Mouse (Mus musculus): Measurements from ENCODE around the gene Gm20517. TPM values are rescaled to one million over a fixed set of nuclear protein-coding genes. Genes with fewer than 3 reads are reported as not detected.

The Gm20517 gene
- polyA plus RNA-seq, 1 experiment from 2014 or later, result 1.7 TPM

DNA sequence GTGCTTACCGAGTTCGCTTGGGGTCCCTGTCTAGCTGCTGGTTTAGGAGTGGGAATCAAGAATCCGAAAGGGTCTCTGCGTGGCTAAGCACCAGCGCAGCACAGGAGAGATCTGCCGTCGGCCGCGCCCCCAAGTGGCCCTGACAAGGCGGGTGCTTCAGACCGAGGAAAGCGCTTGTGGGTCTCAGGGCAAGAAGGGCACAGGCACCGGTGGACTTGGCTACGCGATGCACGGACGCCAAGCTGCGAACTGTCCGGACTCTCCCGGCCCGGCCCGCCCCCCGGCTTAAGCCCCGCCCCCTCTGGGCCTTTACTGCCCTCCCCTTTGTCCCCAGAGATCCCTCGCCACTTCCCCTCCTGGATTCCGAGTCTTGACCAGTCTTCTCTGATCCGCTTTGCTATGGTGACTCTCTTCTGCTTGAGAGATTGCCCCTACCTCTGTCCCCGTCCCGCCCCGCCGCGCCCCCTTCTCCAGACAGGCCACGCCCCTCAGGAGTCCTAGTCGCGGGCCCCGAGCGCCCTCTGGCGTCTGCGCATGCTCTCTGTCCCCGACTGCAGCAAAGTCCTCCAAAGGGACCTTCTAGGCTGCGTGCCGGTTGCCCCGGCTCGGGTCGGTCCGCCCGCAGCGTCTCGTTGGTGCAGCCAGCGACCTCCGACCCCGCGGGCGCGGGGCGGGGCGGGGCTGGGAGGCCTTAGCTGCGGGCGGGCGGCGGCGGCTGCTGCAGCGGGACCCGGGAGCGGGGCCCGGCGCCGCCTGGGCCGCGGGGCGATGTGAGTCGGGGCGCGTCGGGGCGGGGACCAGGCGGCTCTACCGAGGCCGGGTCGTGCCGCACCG, 83.3 kb downstream of the Gm20517 start, which contains the start of gene Prickle4:
TSS of gene Prickle4 (minus strand) at position 234 of the 834 bp plus-strand sequence.
- no peaks in the 10 kb centered on the region for H3K36me3 ChIP-seq (ENCODE audit: control insufficient read depth, insufficient read depth, low read length)
- ATAC-seq (ENCODE audit: low FRiP score), result peak; percentile 96
- H3K9me3 ChIP-seq (ENCODE audit: control insufficient read depth, low read length), result no peaks in the 10 kb centered on the region
- peak; percentile 98 for DNase-seq (ENCODE audit: low spot score)
- peak within 1 kb of the TSS; percentile 42 for H3K27ac ChIP-seq (ENCODE audit: low read depth, low read length)
- H3K4me1 ChIP-seq (replicated peaks; ENCODE audit: control insufficient read depth, insufficient read depth, low read length), result no peaks in the 10 kb centered on the region; the same call in 1 of the 2 replicates
- under 1% methylated on average over 74 of the region's 82 CpGs for WGBS
- peak within 1 kb of the TSS; percentile 76 for H3K4me2 ChIP-seq (replicated peaks; ENCODE audit: low read depth, low read length)
- no peaks in the 10 kb centered on the region for H3K27me3 ChIP-seq (ENCODE audit: control insufficient read depth, insufficient read depth, low read length)
- peak within 1 kb of the TSS; percentile 77 for H3K9ac ChIP-seq (ENCODE audit: low read depth, low read length)
- peak within 1 kb of the TSS; percentile 62 for H3K4me3 ChIP-seq (ENCODE audit: low read depth, low read length)

DNA sequence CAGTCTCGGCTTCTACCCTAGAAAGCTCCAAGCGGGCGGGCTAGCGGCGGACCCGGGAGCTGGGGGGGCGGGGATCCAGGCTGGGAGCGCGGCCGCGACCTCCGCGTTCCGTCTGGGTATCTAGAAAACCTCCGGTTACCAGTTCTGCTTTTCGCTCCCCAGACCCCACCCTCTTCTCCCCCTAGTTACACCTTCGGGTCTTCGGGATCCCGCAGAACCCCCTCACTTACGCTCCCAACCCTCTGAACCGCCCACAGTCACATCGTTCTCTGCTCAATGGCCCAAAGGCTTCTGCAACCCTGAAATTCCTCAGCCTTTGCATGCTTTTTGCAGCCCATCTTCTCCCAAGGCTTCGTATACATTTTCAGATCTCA, 83.9 kb downstream of the Gm20517 start:
- no peaks in the 10 kb centered on the region; the same call in 1 of the 2 replicates for H3K4me1 ChIP-seq (replicated peaks; ENCODE audit: control insufficient read depth, insufficient read depth, low read length)
- H3K27ac ChIP-seq (ENCODE audit: low read depth, low read length), result peak overlapping the region; percentile 42
- no peaks in the 10 kb centered on the region for H3K27me3 ChIP-seq (ENCODE audit: control insufficient read depth, insufficient read depth, low read length)
- no peak for DNase-seq (ENCODE audit: low spot score)
- H3K4me2 ChIP-seq (replicated peaks; ENCODE audit: low read depth, low read length), result peak overlapping the region; percentile 76
- no peaks in the 10 kb centered on the region for H3K36me3 ChIP-seq (ENCODE audit: control insufficient read depth, insufficient read depth, low read length)
- under 1% methylated on average over 23 of the region's 23 CpGs for WGBS
- H3K9ac ChIP-seq (ENCODE audit: low read depth, low read length), result peak overlapping the region; percentile 77
- ATAC-seq (ENCODE audit: low FRiP score), result peak; percentile 28; the same call in 1 of the 2 replicates
- H3K4me3 ChIP-seq (ENCODE audit: low read depth, low read length), result peak overlapping the region; percentile 62
- no peaks in the 10 kb centered on the region for H3K9me3 ChIP-seq (ENCODE audit: control insufficient read depth, low read length)

DNA sequence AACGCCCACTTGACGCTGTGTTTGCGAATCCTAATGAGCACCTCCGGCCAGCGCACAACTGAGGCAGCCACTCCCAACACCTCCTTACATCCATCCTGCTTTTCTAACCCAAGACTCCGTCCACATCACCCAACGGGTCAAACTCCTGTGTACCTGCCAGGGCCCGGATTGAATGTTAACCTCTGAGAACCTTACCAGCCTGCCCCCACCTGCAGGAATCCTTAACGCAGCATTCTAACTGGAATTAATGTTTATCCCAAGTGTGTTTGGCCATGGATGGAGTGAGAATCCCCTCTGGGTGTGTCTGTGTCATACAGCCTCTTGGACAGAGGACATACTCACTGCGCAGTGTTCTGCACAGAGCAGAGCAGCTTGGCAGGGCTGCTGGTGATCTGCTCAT, 86.8 kb downstream of the Gm20517 start:
- WGBS, result 88% methylated on average over 10 of the region's 10 CpGs
- Histone ChIP-seq H3K36me3 (ENCODE audit: control insufficient read depth, insufficient read depth, low read length) (0 out of 2 replicates have a peak, but pooled peaks cover 2% of the 10 kb centered on the region), H3K9me3 (ENCODE audit: control insufficient read depth, low read length) (no peaks in the 10 kb centered on the region), H3K27me3 (ENCODE audit: control insufficient read depth, insufficient read depth, low read length) (peaks cover 2% of the 10 kb centered on the region; the same call in 1 of the 2 replicates), H3K4me2 (replicated peaks; ENCODE audit: low read depth, low read length) (no peak overlapping the region), H3K27ac (ENCODE audit: low read depth, low read length) (no peak overlapping the region), H3K9ac (ENCODE audit: low read depth, low read length) (no peak overlapping the region), H3K4me1 (replicated peaks; ENCODE audit: control insufficient read depth, insufficient read depth, low read length) (no peaks in the 10 kb centered on the region; the same call in 1 of the 2 replicates), H3K4me3 (ENCODE audit: low read depth, low read length) (no peak overlapping the region)
- DNase-seq (ENCODE audit: low spot score), result no peak
- no peak for ATAC-seq (ENCODE audit: low FRiP score)

DNA sequence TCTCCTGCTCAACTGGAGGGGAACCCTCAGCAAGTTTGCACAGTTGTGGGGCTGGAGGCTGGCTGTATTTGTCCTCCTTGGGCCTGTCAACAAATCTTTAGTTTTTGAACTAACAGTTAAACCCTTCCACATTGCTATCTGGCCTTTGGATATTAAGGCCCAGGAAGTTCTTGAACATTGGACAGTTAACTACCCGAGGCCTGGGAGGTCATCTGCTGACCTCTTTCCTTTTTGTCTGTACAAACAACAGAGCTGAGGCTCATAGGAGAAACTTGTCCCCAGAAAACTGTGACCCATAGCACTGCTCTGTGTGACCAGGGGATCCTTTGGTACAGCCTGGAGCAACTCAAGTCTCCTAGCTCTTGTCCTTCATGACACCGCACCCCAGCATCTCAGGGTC, 87.7 kb downstream of the Gm20517 start:
- Histone ChIP-seq H3K27ac (ENCODE audit: low read depth, low read length) (no peak overlapping the region), H3K4me1 (replicated peaks; ENCODE audit: control insufficient read depth, insufficient read depth, low read length) (no peaks in the 10 kb centered on the region; the same call in 1 of the 2 replicates), H3K36me3 (ENCODE audit: control insufficient read depth, insufficient read depth, low read length) (0 out of 2 replicates have a peak, but pooled peaks cover 2% of the 10 kb centered on the region), H3K9me3 (ENCODE audit: control insufficient read depth, low read length) (no peaks in the 10 kb centered on the region), H3K9ac (ENCODE audit: low read depth, low read length) (no peak overlapping the region), H3K27me3 (ENCODE audit: control insufficient read depth, insufficient read depth, low read length) (peaks cover 2% of the 10 kb centered on the region; the same call in 1 of the 2 replicates), H3K4me2 (replicated peaks; ENCODE audit: low read depth, low read length) (no peak overlapping the region), H3K4me3 (ENCODE audit: low read depth, low read length) (no peak overlapping the region)
- DNase-seq (ENCODE audit: low spot score) (no peak), ATAC-seq (ENCODE audit: low FRiP score) (no peak)
- 84% methylated on average over 2 of the region's 2 CpGs for WGBS

DNA sequence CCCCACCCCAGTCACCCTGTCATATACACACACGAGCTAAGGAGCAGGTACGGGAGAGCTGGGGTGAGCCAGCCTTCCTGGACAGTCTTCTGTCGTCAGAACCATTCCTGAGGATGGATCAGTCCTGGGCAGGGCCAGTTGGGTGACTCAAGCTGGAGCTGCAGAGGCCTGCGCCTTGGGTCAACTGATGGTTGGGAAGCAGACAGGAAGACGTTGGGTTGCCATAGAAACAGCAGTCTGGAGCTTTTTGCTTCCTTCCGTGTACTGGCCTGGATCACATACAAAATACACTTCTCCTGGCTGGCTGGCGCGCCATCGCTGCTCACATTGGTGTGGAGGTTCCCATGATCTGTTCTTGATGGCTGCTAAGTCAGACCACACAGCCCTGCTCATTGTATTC, 90.4 kb downstream of the Gm20517 start:
- H3K36me3 ChIP-seq (ENCODE audit: control insufficient read depth, insufficient read depth, low read length), result 0 out of 2 replicates have a peak, but pooled peaks cover 2% of the 10 kb centered on the region
- no peak overlapping the region for H3K9ac ChIP-seq (ENCODE audit: low read depth, low read length)
- H3K4me1 ChIP-seq (replicated peaks; ENCODE audit: control insufficient read depth, insufficient read depth, low read length), result no peaks in the 10 kb centered on the region; the same call in 1 of the 2 replicates
- 80% methylated on average over 9 of the region's 9 CpGs for WGBS
- peaks cover 2% of the 10 kb centered on the region; the same call in 1 of the 2 replicates for H3K27me3 ChIP-seq (ENCODE audit: control insufficient read depth, insufficient read depth, low read length)
- DNase-seq (ENCODE audit: low spot score) (no peak), ATAC-seq (ENCODE audit: low FRiP score) (no peak)
- H3K4me3 ChIP-seq (ENCODE audit: low read depth, low read length), result no peak overlapping the region
- H3K27ac ChIP-seq (ENCODE audit: low read depth, low read length), result no peak overlapping the region
- no peaks in the 10 kb centered on the region for H3K9me3 ChIP-seq (ENCODE audit: control insufficient read depth, low read length)
- no peak overlapping the region for H3K4me2 ChIP-seq (replicated peaks; ENCODE audit: low read depth, low read length)

DNA sequence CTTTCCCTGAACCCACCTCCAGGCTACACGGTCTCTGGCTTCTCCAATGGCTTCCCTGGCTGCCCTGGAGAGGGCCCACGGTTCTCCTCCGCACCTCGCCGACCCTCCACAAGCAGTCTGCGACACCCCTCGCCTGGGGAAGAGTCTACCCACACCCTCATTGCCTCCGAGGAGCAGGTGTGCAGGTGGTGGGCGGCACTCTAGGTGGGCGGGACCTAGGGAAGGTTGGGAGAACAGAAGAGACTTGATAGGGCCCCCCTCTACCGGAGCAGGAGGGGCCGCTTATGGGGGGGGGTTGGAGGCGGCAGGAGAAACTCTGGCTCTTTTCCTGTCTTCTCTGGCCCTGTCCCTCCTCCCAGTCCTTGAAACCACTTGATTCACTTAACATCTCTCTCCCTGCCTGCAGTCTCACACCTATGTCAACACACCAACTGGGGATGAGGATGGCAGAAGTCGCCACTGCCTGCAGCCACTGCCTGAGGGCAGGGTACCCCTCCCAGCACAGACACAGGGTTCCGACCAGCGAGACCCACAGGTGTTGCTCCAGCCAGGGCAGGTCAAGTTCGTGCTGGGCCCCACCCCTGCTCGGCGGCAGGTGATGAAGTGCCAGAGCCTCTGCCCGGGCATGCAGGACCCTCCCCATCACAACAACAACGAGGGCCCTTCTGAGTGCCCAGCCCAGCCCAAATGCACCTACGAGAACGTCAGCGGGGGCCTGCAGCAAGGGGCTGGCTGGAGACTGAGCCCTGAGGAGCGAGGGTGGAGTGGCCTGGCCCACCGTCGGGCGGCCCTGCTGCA, 91.4 kb downstream of the Gm20517 start:
- no peak overlapping the region for H3K4me3 ChIP-seq (ENCODE audit: low read depth, low read length)
- ATAC-seq (ENCODE audit: low FRiP score) (no peak), DNase-seq (ENCODE audit: low spot score) (no peak)
- H3K4me2 ChIP-seq (replicated peaks; ENCODE audit: low read depth, low read length), result no peak overlapping the region
- H3K4me1 ChIP-seq (replicated peaks; ENCODE audit: control insufficient read depth, insufficient read depth, low read length), result no peaks in the 10 kb centered on the region; the same call in 1 of the 2 replicates
- H3K27me3 ChIP-seq (ENCODE audit: control insufficient read depth, insufficient read depth, low read length), result peaks cover 2% of the 10 kb centered on the region; the same call in 1 of the 2 replicates
- no peaks in the 10 kb centered on the region for H3K9me3 ChIP-seq (ENCODE audit: control insufficient read depth, low read length)
- H3K27ac ChIP-seq (ENCODE audit: low read depth, low read length), result no peak overlapping the region
- 41% methylated on average over 28 of the region's 28 CpGs for WGBS
- no peak overlapping the region for H3K9ac ChIP-seq (ENCODE audit: low read depth, low read length)
- 0 out of 2 replicates have a peak, but pooled peaks cover 2% of the 10 kb centered on the region for H3K36me3 ChIP-seq (ENCODE audit: control insufficient read depth, insufficient read depth, low read length)

DNA sequence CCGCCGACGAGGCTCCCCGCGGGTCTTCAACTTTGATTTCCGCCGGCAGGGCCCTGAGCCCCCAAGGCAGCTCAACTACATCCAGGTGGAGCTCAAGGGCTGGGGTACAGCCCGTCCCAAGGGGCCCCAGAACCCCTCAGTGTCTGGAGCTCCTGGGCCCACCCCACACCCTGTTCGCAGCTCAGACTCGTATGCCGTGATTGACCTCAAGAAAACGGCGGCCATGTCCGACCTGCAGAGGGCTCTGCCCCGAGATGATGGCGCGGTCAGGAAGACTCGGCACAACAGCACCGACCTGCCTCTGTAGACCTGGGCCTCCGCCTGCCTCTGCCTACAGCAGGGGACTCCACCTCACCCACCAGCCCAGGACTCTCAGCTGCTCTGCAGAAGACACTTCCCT, 92.2 kb downstream of the Gm20517 start:
- Histone ChIP-seq H3K27ac (ENCODE audit: low read depth, low read length) (no peak overlapping the region), H3K4me1 (replicated peaks; ENCODE audit: control insufficient read depth, insufficient read depth, low read length) (no peaks in the 10 kb centered on the region; the same call in 1 of the 2 replicates), H3K4me3 (ENCODE audit: low read depth, low read length) (no peak overlapping the region), H3K27me3 (ENCODE audit: control insufficient read depth, insufficient read depth, low read length) (peaks cover 2% of the 10 kb centered on the region; the same call in 1 of the 2 replicates), H3K4me2 (replicated peaks; ENCODE audit: low read depth, low read length) (no peak overlapping the region), H3K9me3 (ENCODE audit: control insufficient read depth, low read length) (no peaks in the 10 kb centered on the region), H3K9ac (ENCODE audit: low read depth, low read length) (no peak overlapping the region), H3K36me3 (ENCODE audit: control insufficient read depth, insufficient read depth, low read length) (0 out of 2 replicates have a peak, but pooled peaks cover 2% of the 10 kb centered on the region)
- 24% methylated on average over 20 of the region's 20 CpGs for WGBS
- ATAC-seq (ENCODE audit: low FRiP score) (no peak), DNase-seq (ENCODE audit: low spot score) (peak; percentile 12)

DNA sequence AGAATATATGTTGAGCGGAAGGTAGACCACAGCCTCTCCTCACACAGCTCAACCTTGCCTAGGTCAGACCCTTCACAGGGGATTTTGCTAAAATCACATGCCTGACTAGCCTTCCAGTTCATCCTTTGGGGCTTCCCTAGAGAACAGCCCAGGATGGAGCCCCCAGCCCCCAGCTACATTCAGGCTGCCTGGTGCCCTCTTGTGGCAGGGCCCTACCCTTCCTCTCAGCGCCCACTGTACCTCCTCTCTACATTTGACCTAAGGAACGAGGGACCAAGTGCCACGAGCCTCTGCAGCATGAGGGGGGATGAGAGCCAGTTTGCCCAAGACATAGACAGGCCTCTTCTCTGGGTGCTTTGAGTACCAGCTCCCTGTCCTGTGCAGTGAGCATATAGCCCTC, 93.3 kb downstream of the Gm20517 start:
- Histone ChIP-seq H3K4me3 (ENCODE audit: low read depth, low read length) (no peak overlapping the region), H3K9me3 (ENCODE audit: control insufficient read depth, low read length) (no peaks in the 10 kb centered on the region), H3K27ac (ENCODE audit: low read depth, low read length) (no peak overlapping the region), H3K4me1 (replicated peaks; ENCODE audit: control insufficient read depth, insufficient read depth, low read length) (no peaks in the 10 kb centered on the region; the same call in 1 of the 2 replicates), H3K9ac (ENCODE audit: low read depth, low read length) (no peak overlapping the region), H3K27me3 (ENCODE audit: control insufficient read depth, insufficient read depth, low read length) (peaks cover 2% of the 10 kb centered on the region; the same call in 1 of the 2 replicates), H3K36me3 (ENCODE audit: control insufficient read depth, insufficient read depth, low read length) (0 out of 2 replicates have a peak, but pooled peaks cover 2% of the 10 kb centered on the region), H3K4me2 (replicated peaks; ENCODE audit: low read depth, low read length) (no peak overlapping the region)
- no peak for DNase-seq (ENCODE audit: low spot score)
- no peak for ATAC-seq (ENCODE audit: low FRiP score)
- 71% methylated on average over 4 of the region's 4 CpGs for WGBS
